Mouse (Mus musculus) testis, adult 2 months (tissue): ENCODE data around the gene Fads3. TPM values are rescaled to one million over a fixed set of nuclear protein-coding genes. Genes with fewer than 3 reads are reported as not detected.

Experiments used
- H3K27ac ChIP-seq: fragments of 200-500 bp; 2 replicates; pipeline ENCODE4 v1.5.1; 2012; ENCODE audit warnings: low read depth, low read length; ENCODE audit not compliant: control insufficient read depth, insufficient read depth
- H3K27me3 ChIP-seq: fragments of 200-500 bp; 2 replicates; pipeline ENCODE4 v1.6.1; 2012; ENCODE audit warnings: mild to moderate bottlenecking, low read length, moderate library complexity; ENCODE audit not compliant: control insufficient read depth, insufficient read depth
- H3K36me3 ChIP-seq: fragments of 200-500 bp; 2 replicates; pipeline ENCODE4 v1.6.1; 2012; ENCODE audit warnings: mild to moderate bottlenecking, low read length; ENCODE audit not compliant: control insufficient read depth, insufficient read depth
- H3K4me1 ChIP-seq: fragments of 200-500 bp; 2 replicates; pipeline ENCODE4 v1.6.1; 2012; ENCODE audit warnings: low read length; ENCODE audit not compliant: control insufficient read depth, insufficient read depth
- H3K4me3 ChIP-seq: fragments of 200-500 bp; 2 replicates; pipeline ENCODE4 v1.5.1; 2012; ENCODE audit warnings: low read depth, mild to moderate bottlenecking, low read length, moderate library complexity, mixed read lengths; ENCODE audit not compliant: control insufficient read depth
- CTCF ChIP-seq: fragments of 200-500 bp; IDR thresholded peaks from 2 replicates; pipeline ENCODE4 v1.5.1; 2012; ENCODE audit warnings: low read depth, mild to moderate bottlenecking, inconsistent platforms, low read length, moderate library complexity; ENCODE audit not compliant: control insufficient read depth, insufficient read depth, insufficient replicate concordance
- POLR2A ChIP-seq: fragments of 200-500 bp; IDR thresholded peaks from 2 replicates; pipeline ENCODE4 v1.6.1; 2012; ENCODE audit warnings: low read depth, mild to moderate bottlenecking, inconsistent platforms, low read length, moderate library complexity; ENCODE audit not compliant: control insufficient read depth
- polyA plus RNA-seq: library from polyadenylated mRNA; depleted of rRNA; stranded (reverse); fragments of >200 nt; gene quantifications from 2 replicates; pipeline ENCODE4 v1.2.3, GENCODE M21; 2012

The Fads3 gene
- polyA plus RNA-seq, 1 experiment = 7.6 TPM

DNA sequence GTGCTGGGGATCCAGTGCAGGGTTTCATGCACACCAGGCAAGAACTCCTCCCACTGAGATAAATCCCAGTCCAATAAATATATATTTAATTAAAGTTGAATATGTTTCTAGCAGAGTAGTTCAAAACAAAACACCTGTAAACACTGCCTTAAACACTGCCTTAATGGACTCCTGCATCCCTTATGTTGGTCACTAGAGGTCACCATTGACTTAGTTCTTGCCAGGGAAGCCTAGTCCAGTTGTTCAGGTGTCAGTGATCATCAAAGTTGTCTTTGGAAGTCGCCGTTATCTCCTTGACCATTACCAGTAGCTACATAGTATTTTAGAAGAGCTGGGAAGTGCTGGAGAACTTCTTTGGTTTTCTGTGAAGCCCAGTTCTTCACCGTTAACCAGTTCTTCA lies 41.0 kb upstream of the Fads3 start:
- Histone ChIP-seq H3K27ac (peak overlapping the region; percentile 56; the same call in 1 of the 2 replicates), H3K4me1 (no peaks in the 10 kb centered on the region), H3K27me3 (no peaks in the 10 kb centered on the region), H3K4me3 (peak overlapping the region; percentile 89), H3K36me3 (no peaks in the 10 kb centered on the region)
- no peak for TF ChIP-seq POLR2A
- TF ChIP-seq CTCF = peak; percentile 19; the same call in 1 of the 2 replicates

DNA sequence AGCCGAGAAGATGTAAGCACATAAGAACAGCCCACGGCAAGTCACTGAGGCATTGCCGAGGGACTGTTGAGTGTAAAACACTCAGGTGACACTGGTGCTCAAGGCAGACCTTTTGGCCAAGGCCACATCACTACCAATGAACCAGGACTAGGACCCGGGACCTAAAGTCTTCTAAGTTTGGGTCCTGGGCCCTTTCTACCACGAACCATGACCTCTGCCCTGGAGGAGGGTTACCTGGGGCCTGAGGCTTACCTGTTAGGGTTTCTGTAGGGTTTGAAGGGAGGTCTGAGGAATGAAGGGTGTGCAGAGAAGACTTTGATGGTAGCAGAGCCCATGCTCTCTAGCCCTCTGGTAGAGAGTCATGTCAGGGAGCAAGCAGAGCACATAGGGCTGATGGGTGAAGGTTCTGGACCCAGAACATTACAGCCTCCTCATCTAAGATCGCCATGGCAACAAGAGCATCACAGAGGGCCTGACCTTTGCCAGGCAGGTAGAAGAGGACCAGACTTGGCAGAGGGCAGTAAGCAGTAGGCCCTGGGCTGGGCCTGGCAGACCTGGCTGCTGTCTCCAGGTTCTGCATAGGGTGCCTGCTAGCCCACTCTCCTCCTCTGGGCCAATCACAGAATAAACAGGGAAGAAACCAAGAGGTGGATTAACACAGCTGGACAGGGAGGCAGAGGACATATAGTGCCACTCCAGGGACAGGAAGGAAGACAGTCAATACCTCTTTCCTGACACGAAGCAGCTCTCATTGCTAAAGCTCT lies 40.0 kb upstream of the Fads3 start, which contains the start of the genes Best1 and Rab3il1:
TSS of gene Best1 (minus strand) at position 428 of the 764 bp plus-strand sequence.
TSS of gene Rab3il1 (plus strand) at position 464 of the 764 bp plus-strand sequence.
- no peaks in the 10 kb centered on the region for H3K27me3 ChIP-seq
- peak within 1 kb of the TSS; percentile 68 for H3K27ac ChIP-seq
- H3K36me3 ChIP-seq = no peaks in the 10 kb centered on the region
- H3K4me1 ChIP-seq = no peaks in the 10 kb centered on the region
- TF ChIP-seq POLR2A (peak; percentile 82; the same call in 1 of the 2 replicates), CTCF (no peak)
- peak within 1 kb of the TSS; percentile 89 for H3K4me3 ChIP-seq

DNA sequence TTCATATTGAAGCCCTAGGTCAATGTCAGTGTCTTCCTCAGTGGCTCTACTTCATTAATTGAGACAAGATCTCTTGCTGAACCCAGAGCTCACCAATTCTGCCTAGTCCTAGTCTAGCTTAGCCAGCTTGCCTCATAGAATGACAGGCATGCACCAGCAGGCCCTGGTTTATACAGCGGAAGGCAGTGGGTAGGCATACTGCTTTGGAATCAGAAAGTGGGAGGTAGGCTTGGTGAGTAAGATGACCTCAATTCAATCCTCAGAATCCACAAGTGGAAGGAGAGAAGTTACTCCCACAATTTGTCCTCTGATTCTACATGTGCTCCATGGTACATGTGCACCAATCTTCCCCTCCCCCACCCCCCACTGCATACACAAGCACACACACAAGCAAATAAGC lies 37.7 kb upstream of the Fads3 start:
- Histone ChIP-seq H3K27me3 (no peaks in the 10 kb centered on the region), H3K36me3 (no peaks in the 10 kb centered on the region)
- no peak for TF ChIP-seq CTCF
- TF ChIP-seq POLR2A = no peak

GRCm38 (mm10) chr19:10011408-10011807 lies 30.0 kb upstream of the Fads3 start:
- peaks cover 4% of the 10 kb centered on the region for H3K4me1 ChIP-seq
- H3K27me3 ChIP-seq = no peaks in the 10 kb centered on the region
- no peak for TF ChIP-seq POLR2A
- TF ChIP-seq CTCF = no peak
- H3K27ac ChIP-seq = no peak overlapping the region
- H3K36me3 ChIP-seq = no peaks in the 10 kb centered on the region
- no peak overlapping the region for H3K4me3 ChIP-seq

More for the DNA sequence above, 37.7 kb upstream of the Fads3 start:
- no peaks in the 10 kb centered on the region for H3K4me1 ChIP-seq
- H3K4me3 ChIP-seq = peak overlapping the region; percentile 82
- H3K27ac ChIP-seq = no peak overlapping the region

- peak overlapping the region; percentile 68 for H3K27ac ChIP-seq
- TF ChIP-seq POLR2A (no peak), CTCF (no peak)
Measured at GRCm38 (mm10) chr19:10012827-10013278, 28.5 kb upstream of the Fads3 start.

DNA sequence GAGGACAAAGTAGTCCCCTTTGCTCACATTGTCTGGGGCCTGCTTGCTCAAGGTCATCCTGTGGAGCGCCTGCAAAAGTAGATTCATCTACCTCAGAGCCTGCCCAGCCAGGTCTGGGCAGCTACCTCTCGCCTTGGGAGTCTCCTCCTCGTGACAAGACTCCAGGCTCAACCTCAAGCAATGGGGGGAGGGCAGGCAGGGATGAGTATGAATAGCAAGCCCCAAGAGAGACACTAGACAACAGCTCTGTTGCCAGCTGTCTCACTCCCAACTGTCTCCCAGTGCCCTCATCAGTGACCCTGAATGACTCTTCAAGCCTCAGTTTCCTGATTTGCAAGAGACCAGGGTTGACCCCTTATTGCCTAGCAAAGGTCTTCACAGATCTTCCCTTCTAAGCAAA lies 28.0 kb upstream of the Fads3 start:
- TF ChIP-seq POLR2A = no peak
- no peak for TF ChIP-seq CTCF
- Histone ChIP-seq H3K27me3 (no peaks in the 10 kb centered on the region), H3K4me1 (peaks cover 12% of the 10 kb centered on the region), H3K36me3 (no peaks in the 10 kb centered on the region), H3K4me3 (no peak overlapping the region), H3K27ac (peak overlapping the region; percentile 68; the same call in 1 of the 2 replicates)

More at GRCm38 (mm10) chr19:10012827-10013278, 28.5 kb upstream of the Fads3 start:
- peaks cover 7% of the 10 kb centered on the region for H3K4me1 ChIP-seq
- no peaks in the 10 kb centered on the region for H3K27me3 ChIP-seq
- no peaks in the 10 kb centered on the region for H3K36me3 ChIP-seq
- no peak overlapping the region for H3K4me3 ChIP-seq

DNA sequence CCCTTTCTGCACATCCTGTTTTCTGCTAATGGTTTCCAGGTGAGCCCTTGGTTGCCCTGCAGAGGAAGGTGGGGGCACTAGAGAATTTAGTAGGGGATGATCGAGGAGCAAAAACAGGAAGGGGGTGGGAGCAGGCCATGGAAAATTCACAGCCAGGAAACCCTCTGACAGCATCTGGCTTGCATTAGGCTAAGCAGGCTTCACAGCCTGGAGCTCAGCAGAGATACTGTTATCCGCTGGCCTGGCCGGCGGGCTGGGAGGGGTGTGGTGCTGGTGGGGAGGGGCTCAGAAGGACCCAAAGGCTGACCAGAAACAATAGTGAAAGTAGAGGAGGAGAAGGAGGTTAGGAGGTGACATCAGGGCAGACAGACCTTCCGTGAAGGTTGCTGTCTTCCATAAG lies 27.5 kb upstream of the Fads3 start:
- Histone ChIP-seq H3K27ac (peak overlapping the region; percentile 40; the same call in 1 of the 2 replicates), H3K4me1 (peaks cover 14% of the 10 kb centered on the region), H3K4me3 (no peak overlapping the region), H3K27me3 (no peaks in the 10 kb centered on the region), H3K36me3 (no peaks in the 10 kb centered on the region)
- TF ChIP-seq CTCF (no peak), POLR2A (no peak)
